Mouse (Mus musculus) G1E (cell line): ENCODE measurements at regions not wholly inside any gene's neighbourhood (a gene's known extent, or its start where the extent isn't known, plus 50 kb on each side); places are given as distances from the start of the nearest gene placed in this dataset.

Experiments used
- CTCF ChIP-seq: IDR thresholded peaks from 2 replicates; pipeline ENCODE4 v1.5.1; 2012; ENCODE audit warnings: low read depth, low read length, inconsistent platforms, mixed read lengths
- GATA1 ChIP-seq: IDR thresholded peaks from 2 replicates; pipeline ENCODE4 v1.6.1; 2012; ENCODE audit warnings: borderline replicate concordance, low read length, inconsistent platforms, mixed read lengths
- POLR2AphosphoS5 ChIP-seq: IDR thresholded peaks from 2 replicates; pipeline ENCODE4 v1.6.1; 2012; ENCODE audit warnings: low read depth, low read length, inconsistent platforms; ENCODE audit not compliant: insufficient replicate concordance

- TF ChIP-seq POLR2AphosphoS5 (no peak), CTCF (no peak), GATA1 (no peak)
Measured at GRCm38 (mm10) chr7:136020577-136020976, 304.4 kb upstream of the Mki67 start.
